Comparison of ENCODE assay signal across 15 mouse cellular contexts in genomic region chr4:151753231-151753630, GRCm38 (mm10).
DNase-seq lines count a peak whose midpoint lies in the region; ATAC-seq and TF ChIP-seq lines count a peak whose summit lies in the region.
"Had no signal": no experiment of that assay in that cellular context is flagged by ENCODE, and none has a peak within 500 bp of the region (broad histone marks: within the 10 kb centered on the region; RNA-seq: fewer than 3 reads in every experiment).

No protein-coding gene starts in this region.

- WGBS in hindbrain, postnatal 0 days = 89% methylated on average over 10 of the region's 10 CpGs
- WGBS in hindbrain, embryonic 12.5 days = 84% methylated on average over 10 of the region's 10 CpGs

- H3K9me3 ChIP-seq in hindbrain, postnatal 0 days (ENCODE audit: low read length) = no peaks in the 10 kb centered on the region
- no peaks in the 10 kb centered on the region for H3K9me3 ChIP-seq in hindbrain, embryonic 12.5 days (replicated peaks)

- DNase-seq in adrenal gland, adult 2 months = peak; percentile 44
- no peak for DNase-seq in adrenal gland, adult 18-20 months (ENCODE audit: low spot score in 2 of 2)
- DNase-seq in hindbrain, postnatal 0 days (ENCODE audit: low spot score) = no peak
- peak; percentile 70 for DNase-seq in heart, adult 8-10 months (ENCODE audit: low spot score)
- DNase-seq in kidney, postnatal 25 days = peak; percentile 45 to 46
- DNase-seq in left cerebral cortex, postnatal 36 days (ENCODE audit: low spot score in 2 of 2) = no peak
- no peak for DNase-seq in layer of hippocampus, adult 2 months (ENCODE audit: low spot score in 2 of 2)
- DNase-seq: cerebellum, postnatal 25 days; liver; lung, adult 2 months; spleen, adult 18-20 months; thymus, postnatal 14 days had no signal

- H3K4me3 ChIP-seq in hindbrain, postnatal 0 days (ENCODE audit: low read length) = no peak overlapping the region
- no peak overlapping the region for H3K4me3 ChIP-seq in hindbrain, embryonic 12.5 days
- H3K4me3 ChIP-seq in layer of hippocampus, adult 2 months = no peak overlapping the region

- no peaks in the 10 kb centered on the region for H3K27me3 ChIP-seq in hindbrain, postnatal 0 days (ENCODE audit: insufficient read depth, low read length)
- no peaks in the 10 kb centered on the region for H3K27me3 ChIP-seq in hindbrain, embryonic 12.5 days
- H3K27me3 ChIP-seq: Patski had no signal

- no peak for ATAC-seq in hindbrain, postnatal 0 days
- ATAC-seq in hindbrain, embryonic 12.5 days (ENCODE audit: low FRiP score) = no peak
- ATAC-seq: Patski had no signal

- no peak overlapping the region for H3K4me2 ChIP-seq in hindbrain, postnatal 0 days (ENCODE audit: low read depth, low read length)
- no peak overlapping the region for H3K4me2 ChIP-seq in hindbrain, embryonic 12.5 days (replicated peaks)
- H3K4me2 ChIP-seq: hindbrain, embryonic 14.5 days had no signal

- no peak overlapping the region for H3K9ac ChIP-seq in hindbrain, postnatal 0 days (replicated peaks; ENCODE audit: low read length)
- no peak overlapping the region for H3K9ac ChIP-seq in hindbrain, embryonic 12.5 days
- H3K9ac ChIP-seq: hindbrain, embryonic 14.5 days had no signal

- peak overlapping the region; percentile 3; the same call in 1 of the 2 replicates for H3K27ac ChIP-seq in hindbrain, postnatal 0 days
- H3K27ac ChIP-seq in hindbrain, embryonic 12.5 days = no peak overlapping the region
- no peak overlapping the region for H3K27ac ChIP-seq in layer of hippocampus, adult 2 months
- H3K27ac ChIP-seq: hindbrain, embryonic 14.5 days had no signal

- no peak for TF ChIP-seq CTCF in hindbrain, postnatal 0 days (IDR thresholded peaks at IDR 0.05; ENCODE audit: low read depth)
- no peak for TF ChIP-seq CTCF in layer of hippocampus, adult 2 months (conservative IDR thresholded peaks at IDR 0.05)

- peaks cover 7% of the 10 kb centered on the region; the same call in 1 of the 2 replicates for H3K4me1 ChIP-seq in hindbrain, postnatal 0 days (ENCODE audit: insufficient read depth, low read length)
- peaks cover 43% of the 10 kb centered on the region for H3K4me1 ChIP-seq in hindbrain, embryonic 12.5 days

- no peaks in the 10 kb centered on the region for H3K36me3 ChIP-seq in hindbrain, postnatal 0 days (ENCODE audit: insufficient read depth, low read length)
- H3K36me3 ChIP-seq in hindbrain, embryonic 12.5 days = no peaks in the 10 kb centered on the region

- intact Hi-C loops in left cerebral cortex, postnatal 36 days (cut with DNase I) = no loop called here

Comparison
In these comparisons a context has a peak if more than half of its experiments do, and no peak if none do; other contexts are left out.
1. DNase-seq: peak in adrenal gland, adult 2 months (single experiment), heart, adult 8-10 months (single experiment) and kidney, postnatal 25 days (2 of 2); none in adrenal gland, adult 18-20 months (0 of 2), hindbrain, postnatal 0 days (single experiment), left cerebral cortex, postnatal 36 days (0 of 2) and layer of hippocampus, adult 2 months (0 of 2).